Mouse (Mus musculus) lung, adult 10 weeks (tissue): ENCODE results near the gene 1700023F06Rik. TPM values are rescaled to one million over a fixed set of nuclear protein-coding genes. Genes with fewer than 3 reads are reported as not detected.

Experiments used
- polyA plus RNA-seq: library from polyadenylated mRNA; stranded (reverse); fragments of 350-450 nt; fragmentation: Illumina TruSeq; extraction: RNeasy Lipid Tissue Mini Kit (QIAGEN cat#74804); gene quantifications from one replicate; pipeline ENCODE4 v1.2.3, GENCODE M21; 2014; ENCODE audit warnings: low read depth, low replicate concordance; ENCODE audit not compliant: insufficient read depth

Gene 1700023F06Rik
- polyA plus RNA-seq, result not detected

DNA sequence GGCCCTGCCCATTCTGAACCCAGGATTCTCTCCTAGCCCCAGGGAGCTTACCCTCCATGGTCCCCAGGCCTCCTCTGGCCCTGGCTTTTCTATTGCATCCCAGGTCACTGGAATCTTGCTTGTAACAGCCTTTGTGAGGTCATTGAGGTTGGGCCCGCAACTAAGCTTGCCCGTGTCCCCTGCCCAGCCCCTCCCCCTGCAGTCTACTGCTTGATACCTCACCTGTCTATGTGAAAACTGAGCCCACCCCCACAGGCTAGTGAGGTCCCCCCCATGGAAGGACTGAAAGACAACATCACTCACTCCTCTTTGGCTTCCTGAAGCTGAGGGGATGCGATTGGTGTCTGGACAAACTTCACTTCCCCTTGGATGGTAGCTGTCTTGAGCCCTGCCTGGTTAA lies at the start of gene 1700023F06Rik:
1700023F06Rik (minus strand) TSS at position 101 of the 400 bp plus-strand sequence.

DNA sequence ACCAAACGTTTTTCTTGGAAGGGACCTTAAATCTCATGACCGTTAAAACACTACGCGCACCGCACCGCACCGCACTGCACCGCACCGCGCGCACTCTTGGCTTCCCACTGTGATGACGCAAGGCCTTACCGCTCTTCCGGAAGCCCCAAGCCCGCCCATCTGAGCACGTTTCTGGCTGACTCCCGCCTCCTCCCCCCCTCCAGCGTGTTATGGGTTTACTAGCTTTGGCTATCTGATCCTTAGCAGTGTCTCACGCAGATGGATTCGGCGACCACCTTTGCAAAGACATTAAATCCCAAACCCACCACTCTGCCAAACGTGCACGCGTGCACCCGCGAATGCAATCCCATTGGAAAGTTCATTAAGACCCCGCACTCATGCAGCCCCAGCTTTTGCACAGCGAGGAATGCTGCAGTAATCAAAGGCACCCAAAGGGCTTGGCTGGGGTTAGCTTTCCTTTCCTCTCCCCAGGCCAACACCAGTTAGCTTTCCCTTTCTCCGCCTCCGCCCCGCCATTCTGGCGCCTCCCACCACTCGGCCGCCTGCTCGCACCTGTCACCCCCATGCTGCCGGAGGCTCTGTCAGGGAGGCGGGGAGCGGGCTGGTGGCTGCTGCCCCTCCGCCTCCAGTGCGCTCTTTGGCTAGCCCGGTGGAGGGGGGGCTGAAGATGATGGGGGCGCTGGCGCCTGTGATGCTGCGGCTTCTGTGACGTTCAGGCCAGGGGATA lies 9.6 kb upstream of the 1700023F06Rik start, which contains the start of gene Spata32:
Spata32 (minus strand) TSS at position 643 of the 727 bp plus-strand sequence.

DNA sequence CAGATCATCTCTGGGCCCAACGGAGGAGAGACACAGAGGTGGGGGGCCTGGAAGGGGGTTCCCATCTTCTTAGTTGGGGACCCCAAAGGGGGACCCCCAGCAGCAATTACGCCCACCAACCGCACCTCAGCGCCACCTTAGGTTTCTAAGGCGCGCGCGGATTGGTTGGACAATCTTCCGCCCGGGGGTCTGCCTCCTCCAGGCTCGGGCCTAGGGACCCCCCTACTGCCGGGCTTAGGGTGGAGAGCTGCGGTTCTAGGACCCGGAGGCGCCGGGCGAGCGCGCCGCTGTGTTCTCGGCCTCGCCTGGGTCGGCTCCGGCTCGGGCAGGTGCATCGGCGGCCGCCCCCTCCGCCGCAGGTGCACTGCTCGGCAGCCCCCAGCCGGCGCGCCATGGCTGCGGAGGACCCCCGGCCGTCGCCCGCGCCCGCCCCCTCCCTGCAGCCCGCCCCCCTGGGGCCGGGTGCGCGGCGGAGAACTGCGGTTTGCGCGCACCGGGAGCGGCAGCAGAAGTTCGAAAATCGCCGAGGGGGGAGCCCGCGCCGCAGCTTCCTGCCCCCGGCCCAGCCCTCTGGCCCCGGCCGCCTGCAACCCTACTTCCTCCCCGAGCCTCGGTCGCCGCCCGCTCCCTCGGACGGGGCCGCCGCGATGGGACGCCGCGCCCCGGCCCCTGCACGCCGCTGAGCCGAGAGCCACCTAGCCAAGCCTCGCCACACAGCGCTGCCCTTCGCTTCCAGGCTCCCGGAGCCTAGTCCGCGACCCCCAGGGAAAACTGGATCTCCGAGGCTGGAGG lies 37.7 kb downstream of the 1700023F06Rik start, which contains the start of gene Fmnl1:
Fmnl1 (plus strand) TSS at position 614 of the 792 bp plus-strand sequence.

Other genes starting within 250 kb of the 1700023F06Rik start
- gene Nmt1, start 180.4 kb downstream of the 1700023F06Rik start, polyA plus RNA-seq, result 28.8 TPM
- gene Dcakd, start 180.2 kb downstream of the 1700023F06Rik start, polyA plus RNA-seq, result 19.7 TPM
- 4.0 TPM for gene Plcd3, start 106.9 kb downstream of the 1700023F06Rik start, polyA plus RNA-seq
- 35.5 TPM for gene Acbd4, start 106.9 kb downstream of the 1700023F06Rik start, polyA plus RNA-seq
- gene Hexim1, start 92.3 kb downstream of the 1700023F06Rik start, polyA plus RNA-seq, result 25.9 TPM
- gene Hexim2, start 76.1 kb downstream of the 1700023F06Rik start, polyA plus RNA-seq, result 1.9 TPM
- gene Fmnl1, start 37.5 kb downstream of the 1700023F06Rik start, polyA plus RNA-seq, result 16.7 TPM
- gene Spata32, start 9.9 kb upstream of the 1700023F06Rik start, polyA plus RNA-seq, result not detected
- gene Map3k14, start 58.9 kb upstream of the 1700023F06Rik start, polyA plus RNA-seq, result 4.7 TPM
- 13.8 TPM for gene Arhgap27, start 155.1 kb upstream of the 1700023F06Rik start, polyA plus RNA-seq
- 11.0 TPM for gene Plekhm1, start 204.1 kb upstream of the 1700023F06Rik start, polyA plus RNA-seq